Mouse (Mus musculus) gastrocnemius, postnatal 25 days (tissue): Measurements from ENCODE around the gene Rpl3l. TPM values are rescaled to one million over a fixed set of nuclear protein-coding genes. Genes with fewer than 3 reads are reported as not detected.
A peak's percentile ranks its signal among the peaks of the same experiment; 100 is the strongest.

ENCODE experiments used
- DNase-seq: peaks from one replicate; pipeline ENCODE4 v3.0.0; 2022
- total RNA-seq, 2 experiments: library from RNA; stranded (reverse); gene quantifications; 1 replicate in 1 of 2; 2 replicates in 1 of 2; pipeline ENCODE4 v1.2.3; 2021

Rpl3l gene
- total RNA-seq, 2 experiments from 2014 or later, result 723 to 775 TPM

DNA sequence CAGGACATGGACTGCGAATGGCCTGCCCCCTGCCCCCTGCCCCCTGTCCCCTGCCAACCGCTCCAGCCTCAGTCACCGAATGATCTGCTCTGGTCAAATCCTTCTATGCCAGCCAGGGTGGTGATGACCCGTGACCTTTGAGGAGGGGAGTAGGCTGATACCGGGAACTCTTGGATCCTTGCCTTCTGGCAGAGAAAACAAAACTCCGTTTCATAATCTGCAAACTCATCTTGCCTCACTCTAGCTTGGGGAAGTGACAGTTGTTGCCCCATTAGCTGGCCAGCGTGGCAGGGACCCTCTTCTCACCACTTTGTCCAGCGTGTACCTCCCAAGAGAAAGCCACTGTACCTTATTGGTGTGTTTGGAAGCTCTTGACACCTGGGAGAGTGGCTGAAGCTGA lies 14.7 kb downstream of the Rpl3l start:
- no peak for DNase-seq

DNA sequence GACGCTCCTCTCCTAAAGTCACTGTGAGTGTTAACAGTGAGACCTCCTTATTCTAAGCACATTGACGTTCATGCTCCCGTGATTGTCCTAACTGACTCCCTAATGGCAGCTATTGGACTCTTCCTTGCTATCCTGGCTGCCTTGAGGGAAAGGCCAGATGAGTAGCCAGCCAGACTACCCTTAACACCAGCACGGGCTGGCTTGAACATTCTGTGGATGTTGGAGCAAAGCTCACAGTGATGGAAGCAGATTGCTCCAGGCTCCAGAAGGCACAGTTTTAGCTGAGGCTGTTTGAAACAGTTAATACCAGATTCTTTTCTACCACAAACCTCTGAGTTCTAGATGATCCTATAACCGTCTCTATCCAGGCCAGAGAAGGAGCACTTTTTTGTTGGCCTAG lies 16.3 kb downstream of the Rpl3l start:
- no peak for DNase-seq

DNA sequence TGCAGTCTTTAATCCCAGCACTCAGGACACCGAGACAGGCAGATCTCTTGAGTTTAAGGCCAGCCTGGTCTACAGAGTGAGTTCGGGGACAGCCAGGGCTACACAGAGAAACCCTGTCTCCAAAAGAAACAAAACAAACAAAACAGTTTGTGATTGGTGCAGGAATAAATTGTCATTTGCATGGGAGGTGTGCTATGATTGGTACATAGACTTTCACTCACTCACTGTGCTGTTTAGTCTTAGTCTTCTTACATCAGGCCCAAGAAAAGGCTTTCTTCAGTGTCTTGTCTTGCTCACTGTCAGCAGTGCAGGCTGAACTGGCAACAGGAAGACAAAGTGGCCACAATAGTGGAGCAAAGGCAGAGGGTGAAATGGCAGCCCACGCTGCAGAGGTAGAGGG lies 16.8 kb downstream of the Rpl3l start:
- DNase-seq, result no peak

- peak; percentile 63 for DNase-seq
Observed at GRCm38 (mm10) chr17:24745526-24746497, 18.2 kb downstream of the Rpl3l start.

GRCm38 (mm10) chr17:24746986-24747385 lies 19.4 kb downstream of the Rpl3l start:
- no peak for DNase-seq

DNA sequence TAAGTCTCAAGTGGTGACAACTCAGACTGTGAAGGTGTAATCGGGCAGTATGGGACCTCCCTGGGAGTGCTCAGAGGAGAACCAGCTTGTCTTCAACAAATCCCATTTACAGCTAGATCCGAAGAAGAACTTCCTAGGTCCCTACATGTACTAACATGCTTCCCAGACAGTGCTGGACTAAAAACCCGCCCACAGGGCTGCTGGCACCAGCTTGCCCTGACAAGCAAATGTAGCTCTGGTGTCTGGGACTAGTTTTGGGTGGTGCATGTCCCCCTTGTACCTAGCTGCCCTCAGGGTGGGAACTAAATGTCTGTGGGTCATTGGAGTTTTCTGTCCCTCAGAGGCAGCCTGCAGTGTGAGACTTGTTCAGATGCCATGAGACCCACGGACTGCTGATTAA lies 23.9 kb downstream of the Rpl3l start:
- no peak for DNase-seq

DNA sequence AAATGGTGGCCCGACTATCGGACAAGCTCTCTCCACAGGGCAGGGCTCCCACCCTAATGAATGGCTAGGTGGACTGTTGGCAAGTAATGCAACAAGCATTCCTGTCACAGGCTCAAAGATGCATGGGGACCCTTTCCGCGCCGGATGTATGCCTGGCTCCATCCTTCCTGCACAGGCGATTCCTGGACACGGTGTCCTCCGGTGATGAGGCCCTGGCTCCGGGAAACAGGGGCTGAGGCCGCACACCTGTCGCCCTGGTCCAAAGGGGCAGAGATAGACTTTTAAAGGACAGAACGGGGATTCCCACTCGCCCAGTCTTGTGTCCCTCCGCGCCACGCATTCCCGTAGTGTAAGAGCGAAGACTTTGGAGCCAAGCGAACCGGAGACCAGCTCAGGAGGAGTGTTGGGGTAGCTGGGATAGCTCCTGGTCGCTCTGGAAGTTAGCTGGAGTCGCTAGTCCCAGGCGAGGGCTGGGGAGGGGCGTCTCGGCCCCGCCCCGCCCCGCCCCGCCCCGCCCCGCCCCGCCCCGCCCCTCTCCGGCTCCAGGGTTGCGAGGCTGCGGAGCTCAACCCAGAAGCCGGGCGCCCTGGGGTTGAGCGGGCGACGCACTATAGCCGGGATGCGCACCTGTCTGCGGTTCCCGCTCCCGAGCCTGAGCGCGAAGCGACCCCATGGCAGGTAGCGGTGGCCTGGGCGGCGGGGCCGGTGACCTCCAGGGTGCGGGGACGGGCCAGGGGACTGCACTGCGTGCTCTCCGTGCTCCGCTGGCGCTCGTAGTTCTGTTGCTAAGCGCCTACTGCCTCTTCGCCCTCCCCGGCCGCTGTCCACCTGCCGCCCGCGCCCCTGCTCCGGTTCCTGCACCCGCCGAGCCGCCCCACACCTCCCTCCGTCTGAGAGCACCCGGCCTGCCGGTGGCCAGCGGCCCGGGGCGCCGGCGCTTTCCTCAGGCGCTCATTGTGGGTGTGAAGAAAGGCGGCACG lies 25.1 kb downstream of the Rpl3l start, which contains the start of gene Hs3st6:
Hs3st6 (plus strand) TSS at position 574 of the 980 bp plus-strand sequence.
- DNase-seq, result no peak

GRCm38 (mm10) chr17:24757394-24757793 lies 29.8 kb downstream of the Rpl3l start:
- DNase-seq, result no peak

- DNase-seq, result no peak
Observed at GRCm38 (mm10) chr17:24761121-24761520, 33.5 kb downstream of the Rpl3l start.

- no peak for DNase-seq
Observed at GRCm38 (mm10) chr17:24765016-24765905, 37.6 kb downstream of the Rpl3l start.

- no peak for DNase-seq
Observed at GRCm38 (mm10) chr17:24766266-24766875, 38.8 kb downstream of the Rpl3l start.

- DNase-seq, result no peak
Observed at GRCm38 (mm10) chr17:24769146-24769545, 41.5 kb downstream of the Rpl3l start.

- no peak for DNase-seq
Observed at GRCm38 (mm10) chr17:24773241-24773640, 45.6 kb downstream of the Rpl3l start.

GRCm38 (mm10) chr17:24775173-24775572 lies 47.6 kb downstream of the Rpl3l start:
- no peak for DNase-seq

DNA sequence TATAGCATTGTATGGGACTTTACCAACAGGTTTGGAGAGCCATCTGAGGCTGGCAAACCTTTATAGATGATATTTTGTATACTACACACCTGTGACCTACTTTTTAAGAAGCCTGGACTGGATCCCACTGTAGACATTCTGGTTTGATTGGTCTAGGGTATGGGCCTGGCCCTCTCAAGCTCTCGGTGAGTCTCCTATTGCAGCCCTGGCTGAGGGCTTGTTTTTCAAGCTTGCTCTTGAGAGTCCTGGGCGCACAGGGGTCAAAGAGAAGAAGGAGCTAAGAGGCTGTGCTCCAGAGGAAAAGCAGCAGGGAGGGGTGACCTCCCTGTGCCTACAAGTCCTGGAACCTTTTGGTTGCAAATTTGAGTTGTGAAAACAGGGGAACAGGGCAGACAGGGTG lies 49.5 kb downstream of the Rpl3l start:
- DNase-seq, result no peak

DNA sequence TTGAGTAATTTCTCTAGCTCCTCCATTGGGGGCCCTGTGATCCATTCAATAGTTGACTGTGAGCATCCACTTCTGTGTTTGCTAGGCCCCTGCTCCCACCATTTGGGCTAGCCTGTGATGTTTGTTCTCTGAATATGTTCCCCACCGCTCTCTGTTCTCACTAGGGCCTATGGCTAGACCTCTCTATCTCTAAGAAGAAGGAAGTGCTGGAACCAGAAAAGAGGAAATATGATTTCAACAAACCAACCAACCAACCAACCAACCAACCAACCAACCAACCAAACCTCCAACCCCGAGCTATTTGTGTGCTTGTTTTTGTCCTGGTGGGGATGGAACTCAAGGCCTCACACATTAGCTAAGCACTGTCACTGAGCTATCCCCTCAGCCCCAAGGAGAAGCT lies 53.2 kb downstream of the Rpl3l start:
- DNase-seq, result no peak

Other genes with a start within 250 kb of the Rpl3l start
- 10 to 100 TPM; 10.5 to 11.7 TPM for gene Mlst8, start 248.7 kb upstream of the Rpl3l start, total RNA-seq
- under 1 TPM; 0.10 to 0.11 TPM for gene Caskin1, start 239.2 kb upstream of the Rpl3l start, total RNA-seq
- 10 to 100 TPM; 33.2 to 36.7 TPM for gene Traf7, start 199.9 kb upstream of the Rpl3l start, total RNA-seq
- gene Rab26, start 193.6 kb upstream of the Rpl3l start, total RNA-seq, result under 1 TPM in 1 of 2 experiments, not detected in 1; 0.23 TPM
- 10 to 100 TPM; 20.2 to 21.1 TPM for gene Pkd1, start 178.0 kb upstream of the Rpl3l start, total RNA-seq
- gene Tsc2, start 95.2 kb upstream of the Rpl3l start, total RNA-seq, result 10 to 100 TPM; 65.8 to 67.8 TPM
- gene Nthl1, start 95.1 kb upstream of the Rpl3l start, total RNA-seq, result 1 to 10 TPM; 2.6 to 4.2 TPM
- gene Slc9a3r2, start 77.5 kb upstream of the Rpl3l start, total RNA-seq, result 10 to 100 TPM; 36.6 to 41.8 TPM
- not detected for gene Npw, start 69.4 kb upstream of the Rpl3l start, total RNA-seq
- gene Zfp598, start 58.1 kb upstream of the Rpl3l start, total RNA-seq, result 10 to 100 TPM; 17.7 to 20.2 TPM
- gene Syngr3, start 37.9 kb upstream of the Rpl3l start, total RNA-seq, result not detected
- 10 to 100 TPM; 24.1 to 30.1 TPM for gene Gfer, start 31.7 kb upstream of the Rpl3l start, total RNA-seq
- gene Noxo1, start 31.6 kb upstream of the Rpl3l start, total RNA-seq, result under 1 TPM; 0.59 to 0.61 TPM
- gene Tbl3, start 20.2 kb upstream of the Rpl3l start, total RNA-seq, result 10 to 100 TPM; 14.7 to 15.6 TPM
- gene Rnf151, start 9.8 kb upstream of the Rpl3l start, total RNA-seq, result not detected
- 100 to 1,000 TPM; 564 to 585 TPM for gene Rps2, start 9.7 kb upstream of the Rpl3l start, total RNA-seq
- 100 to 1,000 TPM; 493 to 532 TPM for gene Ndufb10, start 3.3 kb upstream of the Rpl3l start, total RNA-seq
- gene Msrb1, start 8.8 kb downstream of the Rpl3l start, total RNA-seq, result 100 to 1,000 TPM; 164 to 180 TPM
- gene Hs3st6, start 25.2 kb downstream of the Rpl3l start, total RNA-seq, result not detected
- gene Meiob, start 76.5 kb downstream of the Rpl3l start, total RNA-seq, result not detected
- 10 to 100 TPM; 73.3 to 77.5 TPM for gene Hagh, start 112.3 kb downstream of the Rpl3l start, total RNA-seq
- gene Fahd1, start 122.5 kb downstream of the Rpl3l start, total RNA-seq, result 10 to 100 TPM; 38.1 to 44.5 TPM
- 1 to 10 TPM; 3.8 to 4.4 TPM for gene Igfals, start 138.2 kb downstream of the Rpl3l start, total RNA-seq
- gene Nubp2, start 158.5 kb downstream of the Rpl3l start, total RNA-seq, result 10 to 100 TPM; 10.2 to 13.1 TPM
- gene Spsb3, start 158.8 kb downstream of the Rpl3l start, total RNA-seq, result 10 to 100 TPM; 27.8 to 31.5 TPM
- 10 to 100 TPM in 1 of 2 experiments, 1 to 10 TPM in 1; 8.8 to 10.4 TPM for gene Eme2, start 167.3 kb downstream of the Rpl3l start, total RNA-seq
- gene Mrps34, start 167.3 kb downstream of the Rpl3l start, total RNA-seq, result 100 to 1,000 TPM in 1 of 2 experiments, 10 to 100 TPM in 1; 85.9 to 105 TPM
- gene Nme3, start 168.7 kb downstream of the Rpl3l start, total RNA-seq, result 1 to 10 TPM; 7.7 to 9.8 TPM
- gene Mapk8ip3, start 209.2 kb downstream of the Rpl3l start, total RNA-seq, result 10 to 100 TPM; 19.5 TPM
- gene Jpt2, start 232.9 kb downstream of the Rpl3l start, total RNA-seq, result 1 to 10 TPM; 5.5 to 8.6 TPM